Mouse (Mus musculus) right cerebral cortex, postnatal 14 days (tissue): ENCODE measurements around the gene Cyb5r4.
A peak's percentile ranks its signal among the peaks of the same experiment; 100 is the strongest.
"Not testable (repeated sequence)": the region's sequence is repeated elsewhere in the genome, so short reads cannot be mapped to it uniquely, and the experiment has no call there.

Source experiments
- DNase-seq: peaks from one replicate; pipeline ENCODE4 v3.0.0; 2022

Cyb5r4 gene

DNA sequence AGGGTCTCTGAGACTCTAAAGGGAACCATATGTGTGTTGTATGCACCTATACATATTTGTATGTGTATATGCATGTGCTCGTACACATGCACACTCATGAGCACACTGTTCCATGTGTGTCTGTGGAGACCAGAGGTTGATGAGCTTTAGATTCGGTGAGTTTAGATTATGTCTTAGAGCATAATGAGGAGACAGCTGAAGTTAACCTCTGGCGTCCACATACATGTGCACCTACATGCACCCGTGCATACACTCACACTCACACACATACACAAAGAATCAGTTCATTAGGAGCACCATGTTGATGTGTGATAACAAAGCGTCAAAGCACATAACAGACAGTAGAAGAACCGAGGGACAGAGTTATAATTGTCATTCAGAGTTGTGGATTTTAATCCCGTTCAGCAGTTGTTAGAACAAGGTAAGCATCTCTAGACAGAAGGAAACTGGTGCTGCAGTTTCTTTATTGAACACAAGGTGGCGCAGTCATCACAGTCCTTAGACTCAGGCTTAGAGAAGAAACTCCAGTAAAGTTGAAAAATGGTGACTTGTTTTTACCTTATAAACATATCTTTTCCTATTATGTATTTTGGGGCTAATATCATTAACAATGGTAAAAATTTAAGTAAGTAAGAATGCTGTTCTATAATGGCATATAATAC, 5.7 kb downstream of the Cyb5r4 start:
- peak; percentile 75 for DNase-seq

GRCm38 (mm10) chr9:87032196-87032595, 10.4 kb downstream of the Cyb5r4 start:
- DNase-seq = no peak

DNA sequence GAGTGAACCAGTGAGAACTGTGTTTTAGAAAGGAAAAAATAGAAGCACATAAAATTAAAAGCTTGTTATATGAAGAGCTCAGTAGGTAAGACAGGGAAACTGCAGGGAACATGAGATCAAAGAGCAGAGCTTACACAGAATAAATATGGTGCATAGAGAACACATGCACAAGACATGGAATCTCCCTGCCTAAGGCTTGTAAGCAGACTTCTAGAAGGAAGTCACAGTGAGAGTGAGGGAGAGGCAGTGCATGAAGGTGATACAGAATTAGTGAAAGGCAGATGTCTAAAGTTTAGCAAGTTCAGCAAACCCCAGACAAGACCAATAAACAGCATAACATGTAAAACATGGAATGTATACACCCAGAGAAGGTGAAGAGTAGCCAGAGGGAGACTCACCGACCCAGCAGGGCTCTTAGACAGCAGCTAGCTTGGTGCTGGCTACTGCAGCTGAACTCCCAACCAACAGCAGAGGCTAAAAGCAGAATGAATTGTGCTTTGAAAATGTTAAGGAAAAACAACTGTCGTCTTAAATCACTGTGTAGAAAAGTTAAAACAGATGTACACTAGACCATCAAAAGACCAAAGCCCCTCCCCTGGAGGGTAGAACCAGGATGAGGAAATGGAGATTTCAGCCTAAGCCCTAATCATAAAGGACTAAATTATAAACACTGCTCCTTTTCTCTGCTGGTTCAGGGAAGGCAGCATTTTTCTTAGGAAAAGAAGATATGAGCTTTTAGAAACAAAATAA, 13.2 kb downstream of the Cyb5r4 start:
- DNase-seq = no peak

DNA sequence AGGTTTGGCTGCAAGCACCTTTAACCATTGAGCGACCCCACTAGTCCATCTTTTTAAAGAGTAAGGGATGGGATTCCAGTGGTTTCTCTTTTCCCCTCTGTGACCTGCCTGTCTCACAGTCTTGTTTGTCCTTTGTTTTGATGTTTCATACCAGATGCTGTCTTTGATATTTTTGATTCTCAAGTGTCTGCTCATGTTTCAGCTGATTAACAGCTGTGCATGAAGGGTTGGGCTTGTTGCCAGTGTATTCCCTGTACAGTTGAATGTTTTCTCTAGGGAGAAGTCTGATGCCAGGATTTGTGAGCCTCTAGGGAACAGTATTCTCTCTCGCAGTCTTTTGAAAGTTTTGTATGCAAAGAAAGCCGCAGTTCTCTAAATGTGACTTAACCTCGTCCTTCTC, 27.6 kb downstream of the Cyb5r4 start:
- no peak for DNase-seq

GRCm38 (mm10) chr9:87055547-87056235, 33.9 kb downstream of the Cyb5r4 start:
- DNase-seq = no peak

DNA sequence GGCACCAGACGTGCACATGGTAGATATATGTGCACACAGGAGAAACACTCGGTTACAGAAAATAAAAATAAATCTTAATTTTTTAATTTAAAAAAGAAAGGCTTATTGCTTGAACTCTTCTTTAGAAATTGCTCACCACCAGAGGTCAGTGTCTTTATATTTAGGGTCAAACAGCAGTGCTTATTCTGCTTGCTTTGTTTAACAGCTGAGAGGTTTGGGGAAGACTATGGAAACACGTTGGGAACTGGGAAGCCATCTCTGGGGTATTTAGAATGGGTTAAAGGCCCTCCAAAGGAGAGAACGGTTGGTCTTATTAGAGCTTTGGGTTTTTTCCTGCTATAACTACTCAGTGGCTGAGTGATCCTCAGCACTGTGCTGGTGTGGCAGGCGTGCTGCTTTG, 40.5 kb downstream of the Cyb5r4 start:
- DNase-seq = no peak

DNA sequence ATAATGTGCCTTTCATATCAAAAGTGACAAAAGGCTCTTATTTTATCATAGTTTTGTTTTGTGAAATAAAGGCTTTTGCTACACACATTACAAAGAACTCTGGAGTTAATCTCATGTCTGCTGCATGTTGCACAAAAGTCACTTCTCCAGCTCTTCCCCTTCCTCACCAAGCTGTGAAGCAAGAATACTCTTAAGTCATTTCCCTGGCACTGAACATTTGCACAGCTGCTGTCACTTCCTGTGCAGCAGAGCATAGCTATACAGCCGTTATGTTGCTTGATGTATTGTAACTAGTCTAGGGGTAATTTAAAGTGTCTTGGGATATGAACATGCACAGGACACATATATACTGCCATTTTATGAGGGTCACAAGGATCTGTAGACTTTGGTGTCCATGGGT, 46.3 kb downstream of the Cyb5r4 start:
- DNase-seq = no peak

DNA sequence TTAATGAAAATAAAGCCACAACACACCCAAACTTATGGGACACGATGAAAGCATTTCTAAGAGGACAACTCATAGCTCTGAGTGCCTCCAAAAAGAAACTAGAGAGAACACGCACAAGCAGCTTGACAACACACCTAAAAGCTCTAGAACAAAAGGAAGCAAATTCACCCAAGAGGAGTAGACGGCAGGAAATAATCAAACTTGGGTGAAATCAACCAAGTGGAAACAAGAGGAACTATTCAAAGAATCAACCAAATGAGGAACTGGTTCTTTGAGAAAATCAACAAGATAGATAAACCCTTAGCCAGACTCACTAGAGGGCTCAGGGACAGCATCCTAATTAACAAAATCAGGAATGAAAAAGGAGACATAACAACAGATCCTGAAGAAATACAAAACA, 49.8 kb downstream of the Cyb5r4 start:
- not testable (repeated sequence) for DNase-seq

DNA sequence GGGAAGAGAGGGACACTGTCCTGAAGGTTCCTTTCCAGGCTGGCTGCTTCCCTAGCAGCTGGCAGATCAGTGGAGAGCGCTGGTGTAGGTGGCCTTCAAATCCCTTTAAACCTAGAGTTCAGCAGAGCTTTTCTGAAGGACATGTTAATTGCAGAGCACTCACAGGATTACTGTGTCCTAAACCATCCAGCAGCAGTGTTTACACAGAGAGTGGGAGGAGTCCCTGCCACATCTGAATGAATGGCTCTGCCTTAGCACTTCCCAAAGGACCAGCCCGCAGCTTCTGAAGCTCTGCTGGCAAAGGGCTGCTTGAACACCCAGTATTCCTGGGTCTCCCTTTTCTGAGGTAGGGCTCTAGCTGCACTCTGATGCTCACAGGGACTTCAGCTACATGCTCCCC, 56.1 kb downstream of the Cyb5r4 start:
- no peak for DNase-seq

- DNase-seq = no peak
Measured at GRCm38 (mm10) chr9:87079511-87079910, 57.7 kb downstream of the Cyb5r4 start.

- no peak for DNase-seq
Measured at GRCm38 (mm10) chr9:87086991-87087390, 65.2 kb downstream of the Cyb5r4 start.

DNA sequence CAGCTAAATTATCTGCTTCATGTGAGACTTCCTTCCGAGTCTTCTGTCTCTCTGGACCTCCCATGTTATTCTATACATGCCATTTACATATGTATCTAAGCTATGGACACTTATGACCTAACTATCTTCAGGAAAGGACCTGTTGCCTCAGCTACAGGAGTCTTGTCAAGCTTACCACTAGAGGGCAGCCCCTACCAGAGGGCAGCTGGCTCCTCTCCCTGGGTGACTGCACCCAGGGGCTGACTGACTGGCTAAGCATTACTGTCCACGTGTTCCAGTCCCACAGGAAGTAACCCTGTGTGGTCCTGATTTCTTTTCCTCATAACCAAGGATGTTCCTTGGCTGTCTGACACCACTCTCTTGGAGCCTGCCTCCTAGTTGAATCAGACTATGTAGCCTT, 76.2 kb downstream of the Cyb5r4 start:
- DNase-seq = no peak

DNA sequence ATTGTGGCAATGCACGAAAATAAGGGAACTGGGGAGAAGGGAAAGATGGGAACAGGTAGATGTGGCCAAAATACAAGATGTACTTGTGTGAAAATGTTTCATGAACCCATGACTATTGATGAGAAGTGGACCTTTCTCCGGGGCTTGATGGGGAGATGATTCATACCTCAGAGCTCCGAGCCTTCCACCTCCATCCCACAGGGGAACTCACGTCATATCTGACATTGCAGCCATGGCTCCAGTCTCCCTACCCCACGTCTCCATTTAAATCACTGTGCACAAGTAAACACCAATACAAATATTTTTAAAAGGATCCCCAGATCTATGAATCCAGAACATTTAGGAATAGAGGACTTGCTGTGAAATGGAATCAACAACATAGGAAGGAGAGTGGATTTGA, 93.2 kb downstream of the Cyb5r4 start:
- no peak for DNase-seq

GRCm38 (mm10) chr9:87115456-87115931, 93.7 kb downstream of the Cyb5r4 start:
- no peak for DNase-seq

DNA sequence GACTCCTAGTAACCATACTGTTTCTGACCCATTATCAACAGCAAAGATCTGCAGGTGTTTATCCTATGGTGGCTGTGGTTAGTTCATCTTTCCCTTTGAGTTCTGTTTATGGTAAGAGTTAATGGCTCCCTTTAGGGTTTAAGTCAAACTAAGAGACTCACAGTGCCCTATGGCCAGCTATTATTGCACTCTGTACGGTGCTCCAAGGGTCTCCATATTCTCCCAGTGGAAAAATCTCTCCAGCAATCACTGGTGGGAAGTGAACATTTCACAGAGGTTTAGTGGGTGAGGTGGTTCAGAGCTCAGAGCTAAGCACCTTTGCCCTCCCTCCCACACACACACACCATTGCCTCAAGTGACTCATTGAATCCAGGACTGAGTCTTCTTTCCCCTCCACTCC, 94.2 kb downstream of the Cyb5r4 start:
- DNase-seq = no peak

- DNase-seq = no peak
Measured at GRCm38 (mm10) chr9:87118996-87119395, 97.2 kb downstream of the Cyb5r4 start.

DNA sequence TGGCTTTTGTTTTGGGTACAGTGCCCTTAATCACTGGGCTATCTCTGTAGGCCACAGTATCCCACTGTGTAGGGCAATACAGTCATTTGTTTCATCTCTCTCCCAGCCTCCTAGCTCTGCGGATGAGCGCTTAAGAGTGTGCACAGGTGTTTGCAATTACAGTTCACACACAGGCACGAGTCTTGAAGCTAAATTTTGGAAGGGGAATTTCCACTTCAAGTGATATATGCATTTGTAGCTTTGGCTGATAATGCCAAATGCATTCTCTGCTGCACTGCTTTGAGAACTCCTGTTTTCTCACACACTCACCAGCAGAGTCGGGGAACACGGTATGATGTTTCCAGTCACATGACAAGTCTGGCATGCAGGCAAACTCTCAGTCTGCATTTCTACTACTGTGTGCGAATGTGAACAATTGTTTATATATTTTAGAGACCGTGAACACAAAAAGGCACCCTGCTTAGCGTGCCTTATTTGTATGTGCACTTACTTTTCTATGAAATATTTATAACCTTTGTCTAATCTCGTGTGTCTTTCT, 100.2 kb downstream of the Cyb5r4 start:
- DNase-seq = no peak

DNA sequence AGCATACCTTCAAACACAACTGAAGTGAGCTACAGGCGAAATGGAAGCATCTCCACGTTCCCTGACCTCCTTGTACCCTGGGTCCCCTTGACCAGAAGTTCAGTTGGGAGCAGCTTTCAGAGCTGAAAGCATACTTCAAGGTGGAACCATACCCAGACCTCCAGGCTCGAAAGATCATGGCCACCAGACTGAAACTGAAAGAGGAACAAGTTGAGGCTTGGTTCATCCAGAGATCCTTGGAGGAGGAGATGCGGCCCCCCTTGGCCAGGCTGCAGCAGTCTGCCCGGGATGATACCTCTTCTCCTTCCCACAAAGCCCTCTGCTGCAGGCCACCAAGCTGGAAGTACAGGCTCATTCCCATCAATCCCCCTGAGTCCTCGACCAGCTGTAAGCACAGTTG, 105.2 kb downstream of the Cyb5r4 start:
- DNase-seq = not testable (repeated sequence)
